Mouse (Mus musculus) kidney, adult 2 months (tissue): ENCODE measurements around the gene Bod1. TPM values are rescaled to one million over a fixed set of nuclear protein-coding genes. Genes with fewer than 3 reads are reported as not detected.

Experiments used
- DNase-seq: peaks from one replicate; pipeline ENCODE4 v3.0.0; 2021
- H3K27ac ChIP-seq: fragments of 200-500 bp; 2 replicates; pipeline ENCODE4 v1.5.1; 2012; ENCODE audit warnings: low read depth, low read length, control low read depth, inconsistent platforms; ENCODE audit not compliant: insufficient read depth
- H3K27me3 ChIP-seq: fragments of 200-500 bp; replicated peaks from 2 replicates; pipeline ENCODE4 v1.6.1; 2012; ENCODE audit warnings: mild to moderate bottlenecking, moderate library complexity, low read length, inconsistent platforms; ENCODE audit not compliant: control insufficient read depth, insufficient read depth
- H3K36me3 ChIP-seq: fragments of 200-500 bp; 2 replicates; pipeline ENCODE4 v1.6.1; 2012; ENCODE audit warnings: mild to moderate bottlenecking, moderate library complexity, low read length, inconsistent platforms; ENCODE audit not compliant: control insufficient read depth, insufficient read depth
- H3K4me1 ChIP-seq: fragments of 200-500 bp; 2 replicates; pipeline ENCODE4 v1.6.1; 2011; ENCODE audit warnings: low read length; ENCODE audit not compliant: control insufficient read depth, insufficient read depth
- H3K4me3 ChIP-seq: fragments of 200-500 bp; 2 replicates; pipeline ENCODE4 v1.5.1; 2011; ENCODE audit warnings: mild to moderate bottlenecking, low read depth, low read length, control low read depth; ENCODE audit not compliant: insufficient read depth
- CTCF ChIP-seq: fragments of 200-500 bp; conservative IDR thresholded peaks from 2 replicates; pipeline ENCODE4 v1.5.1; 2011; ENCODE audit warnings: low read depth, mild to moderate bottlenecking, control low read depth, low read length, moderate library complexity, mixed read lengths; ENCODE audit not compliant: insufficient read depth, insufficient read length
- POLR2A ChIP-seq: fragments of 200-500 bp; IDR thresholded peaks from one replicate; pipeline ENCODE4 v1.6.1; 2011; ENCODE audit warnings: low read depth, low read length, control low read depth
- WGBS: fragments of 180-500 bp; shearing (Covaris S2); methylation state at CpG from one replicate; pipeline ENCODE4 v1.1.7; 2018; 5-methylcytosine and 5-hydroxymethylcytosine counted together
- polyA plus RNA-seq: library from polyadenylated mRNA; depleted of rRNA; stranded (reverse); fragments of >200 nt; gene quantifications from 2 replicates; pipeline ENCODE4 v1.2.3, GENCODE M21; 2012

Bod1 gene
- polyA plus RNA-seq, 1 experiment = 137 TPM

DNA sequence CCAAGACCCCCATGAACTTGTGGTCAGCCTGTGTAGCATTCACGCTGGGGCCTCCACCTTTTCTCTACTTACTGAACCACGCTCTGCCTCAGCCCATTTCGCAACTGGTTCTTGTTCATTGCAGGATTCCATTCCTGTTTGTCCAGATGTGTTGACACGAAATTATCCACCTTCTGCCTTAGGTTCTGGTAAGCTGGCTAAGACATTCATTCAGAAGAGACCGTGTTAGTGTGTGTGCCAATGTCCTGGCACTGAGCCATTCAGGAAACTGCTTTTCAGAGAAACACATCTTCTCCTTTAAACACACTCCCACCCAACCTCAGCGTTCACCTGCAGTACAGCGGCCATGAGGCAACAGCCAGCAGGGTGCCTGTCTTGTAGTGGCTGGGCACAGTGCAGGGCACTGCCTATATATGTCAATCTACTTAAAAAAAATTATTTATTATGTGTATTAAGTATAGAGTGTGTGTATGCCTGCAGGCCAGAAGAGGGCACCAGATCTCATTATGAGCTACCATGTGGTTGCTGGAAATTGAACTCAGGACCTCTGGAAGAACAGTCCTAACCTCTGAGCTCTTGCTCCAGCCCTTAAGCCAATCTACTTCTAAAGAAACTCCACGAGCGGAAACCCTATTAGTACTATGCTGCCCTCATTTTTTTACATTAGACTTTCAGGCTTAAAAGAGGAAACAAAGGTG is 2.4 kb downstream of the Bod1 start:
- 76% methylated on average over 9 of the region's 9 CpGs for WGBS
- peak overlapping the region; percentile 84; the same call in 1 of the 2 replicates for H3K27ac ChIP-seq
- no peaks in the 10 kb centered on the region; the same call in 1 of the 2 replicates for H3K36me3 ChIP-seq
- TF ChIP-seq CTCF (no peak), POLR2A (no peak)
- H3K4me3 ChIP-seq = no peak overlapping the region
- H3K4me1 ChIP-seq = peaks cover 8% of the 10 kb centered on the region; the same call in 1 of the 2 replicates
- peak; percentile 32 for DNase-seq
- no peaks in the 10 kb centered on the region for H3K27me3 ChIP-seq

DNA sequence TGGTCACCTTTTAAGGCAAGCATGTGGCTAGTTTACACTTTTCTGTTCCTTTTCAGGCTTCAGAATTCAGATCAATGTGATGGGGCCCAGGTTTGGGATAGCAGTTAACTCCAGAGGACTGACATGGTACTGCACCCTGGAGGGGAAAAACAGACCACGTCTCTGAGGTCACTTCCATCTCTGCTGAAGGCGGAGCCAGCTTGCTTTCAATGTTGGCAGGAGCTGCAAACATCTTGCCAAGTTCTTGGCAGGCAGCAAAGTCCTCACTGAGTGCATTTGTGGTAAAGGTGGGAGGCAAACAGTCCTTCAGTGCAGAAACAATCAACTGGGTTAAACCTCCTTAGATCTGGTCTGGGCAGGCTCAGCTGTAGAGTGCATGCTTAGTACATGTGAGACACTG is 7.5 kb downstream of the Bod1 start:
- Histone ChIP-seq H3K27me3 (no peaks in the 10 kb centered on the region), H3K4me3 (no peak overlapping the region), H3K27ac (no peak overlapping the region), H3K4me1 (no peaks in the 10 kb centered on the region; the same call in 1 of the 2 replicates), H3K36me3 (no peaks in the 10 kb centered on the region; the same call in 1 of the 2 replicates)
- peak; percentile 67 for DNase-seq
- 33% methylated on average over 2 of the region's 2 CpGs for WGBS
- TF ChIP-seq POLR2A = no peak

DNA sequence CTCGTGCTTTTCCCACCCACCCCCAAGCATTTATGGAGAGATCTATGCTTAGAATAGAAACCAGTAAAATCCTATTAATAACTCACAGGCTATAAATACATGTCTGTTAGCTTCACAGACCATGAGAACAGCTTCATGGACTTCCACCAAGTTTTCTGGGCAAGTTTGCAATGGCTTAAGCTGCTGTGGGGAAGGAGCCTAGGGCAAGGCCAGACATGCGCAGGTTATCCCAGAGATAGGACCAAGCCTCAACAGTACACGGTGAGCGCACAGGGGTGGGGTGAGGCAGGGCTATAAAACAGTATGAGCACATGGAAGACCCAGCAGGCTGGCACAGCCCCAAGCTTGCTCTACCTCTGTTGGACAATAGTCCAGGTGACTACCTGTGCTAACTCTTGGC is 8.2 kb downstream of the Bod1 start:
- Histone ChIP-seq H3K4me1 (no peaks in the 10 kb centered on the region), H3K27ac (no peak overlapping the region), H3K36me3 (no peaks in the 10 kb centered on the region; the same call in 1 of the 2 replicates), H3K4me3 (no peak overlapping the region), H3K27me3 (no peaks in the 10 kb centered on the region)
- DNase-seq = no peak
- no peak for TF ChIP-seq CTCF
- no peak for TF ChIP-seq POLR2A
- WGBS = 80% methylated on average over 4 of the region's 4 CpGs

DNA sequence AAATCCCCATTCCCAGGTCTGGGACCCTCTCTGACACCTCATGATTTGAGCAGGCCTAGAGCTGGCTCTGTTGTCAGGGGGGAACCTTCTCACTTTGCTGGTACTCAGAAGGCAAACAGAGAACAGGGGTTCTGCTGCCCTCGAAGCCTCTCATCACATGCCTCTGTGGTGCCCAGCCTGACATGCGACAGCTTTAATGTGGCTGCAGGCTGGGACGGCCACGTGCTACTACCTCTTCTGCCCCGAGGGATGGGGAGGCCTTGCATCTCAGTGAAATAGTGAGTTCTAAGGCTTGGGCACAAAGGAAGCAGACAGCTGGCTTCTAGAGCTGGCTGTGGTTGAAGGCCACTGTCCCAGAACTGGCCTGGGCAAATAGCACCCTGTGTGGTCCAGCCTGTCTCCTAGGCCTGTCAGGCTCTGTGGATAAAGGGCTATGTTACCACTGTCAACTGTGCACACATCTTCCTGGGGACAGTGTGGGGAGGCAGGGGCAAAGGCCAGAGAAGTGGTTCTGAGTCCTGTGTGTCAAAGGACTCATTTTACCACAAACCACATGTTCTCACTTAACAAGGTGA is 8.7 kb downstream of the Bod1 start:
- Histone ChIP-seq H3K4me1 (no peaks in the 10 kb centered on the region), H3K4me3 (no peak overlapping the region), H3K27ac (no peak overlapping the region), H3K27me3 (no peaks in the 10 kb centered on the region), H3K36me3 (no peaks in the 10 kb centered on the region; the same call in 1 of the 2 replicates)
- 91% methylated on average over 5 of the region's 5 CpGs for WGBS
- no peak for TF ChIP-seq POLR2A
- no peak for TF ChIP-seq CTCF
- DNase-seq = no peak

DNA sequence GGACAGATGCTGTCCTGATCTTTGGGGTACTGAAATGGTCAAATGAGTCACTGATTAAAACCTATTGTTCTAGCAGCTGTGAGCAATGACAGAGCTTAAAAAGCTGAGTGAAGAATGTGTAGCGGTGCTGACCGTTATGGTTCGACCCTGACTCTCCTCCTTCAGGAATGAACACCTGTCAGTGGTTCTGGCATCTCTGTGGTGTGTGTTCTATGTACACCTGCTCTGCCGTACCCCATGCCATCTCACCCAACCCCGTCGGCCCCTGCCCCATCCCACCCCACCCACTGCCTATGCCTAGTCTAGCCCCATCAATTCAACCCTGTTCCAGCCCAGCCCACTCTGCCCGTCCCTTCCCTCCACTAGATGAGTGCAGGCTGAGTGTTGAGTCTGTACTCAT is 9.5 kb downstream of the Bod1 start:
- no peaks in the 10 kb centered on the region for H3K27me3 ChIP-seq
- TF ChIP-seq CTCF (no peak), POLR2A (no peak)
- 90% methylated on average over 7 of the region's 7 CpGs for WGBS
- no peak for DNase-seq
- no peaks in the 10 kb centered on the region for H3K4me1 ChIP-seq
- no peak overlapping the region for H3K27ac ChIP-seq
- H3K36me3 ChIP-seq = no peaks in the 10 kb centered on the region; the same call in 1 of the 2 replicates
- no peak overlapping the region for H3K4me3 ChIP-seq

DNA sequence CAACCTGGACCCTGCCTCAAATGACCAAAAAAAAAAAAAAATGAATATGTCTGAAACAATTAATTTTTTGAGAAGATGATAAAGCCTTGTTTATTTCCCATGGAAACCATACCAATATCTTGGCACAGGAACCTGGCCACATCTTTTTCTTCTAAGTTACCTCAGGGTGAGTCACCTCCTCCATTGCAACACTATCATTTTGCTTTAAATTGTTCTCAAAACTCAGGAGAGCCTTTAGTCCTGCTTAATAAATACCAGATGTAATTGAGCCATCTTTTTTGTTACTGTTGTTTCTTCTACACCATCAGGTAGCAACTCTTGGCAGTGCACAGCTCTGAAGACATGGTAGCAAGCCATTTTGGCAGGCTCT is 13.9 kb downstream of the Bod1 start:
- Histone ChIP-seq H3K36me3 (no peaks in the 10 kb centered on the region), H3K27me3 (no peaks in the 10 kb centered on the region), H3K4me3 (no peak overlapping the region), H3K27ac (no peak overlapping the region), H3K4me1 (no peaks in the 10 kb centered on the region)
- TF ChIP-seq POLR2A (no peak), CTCF (no peak)
- DNase-seq = no peak

DNA sequence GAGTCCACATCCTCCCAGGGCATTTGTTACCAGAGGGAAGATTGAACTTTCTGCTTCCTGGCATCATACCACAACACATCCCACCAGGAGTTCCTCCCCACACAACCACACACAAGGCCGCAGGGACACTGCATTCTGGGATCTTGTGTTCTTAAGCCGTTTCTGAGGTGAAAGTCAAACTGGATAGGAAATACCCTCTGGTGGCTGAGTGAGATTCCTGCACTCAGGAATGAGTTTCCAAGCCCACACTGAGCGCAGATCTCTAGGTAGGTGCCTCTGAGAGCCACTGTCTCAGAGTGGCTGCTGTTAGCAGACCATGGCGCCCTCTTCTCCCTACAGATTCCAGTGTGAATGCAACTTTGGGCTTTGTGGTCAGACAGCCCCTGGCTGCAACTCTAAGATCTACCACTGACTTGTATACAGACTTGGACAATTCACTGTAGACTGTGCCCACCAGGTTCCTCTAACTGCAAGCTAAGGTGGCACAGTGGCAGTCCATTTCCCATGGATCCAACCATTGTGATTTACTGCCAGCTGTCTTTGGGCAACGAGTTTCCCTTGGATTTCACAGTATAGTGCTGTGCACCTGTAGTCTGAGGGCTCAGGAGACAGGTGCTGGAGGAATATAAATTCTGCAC is 14.4 kb downstream of the Bod1 start:
- H3K36me3 ChIP-seq = no peaks in the 10 kb centered on the region
- 75% methylated on average over 5 of the region's 5 CpGs for WGBS
- no peak for TF ChIP-seq CTCF
- no peak for TF ChIP-seq POLR2A
- no peak overlapping the region for H3K27ac ChIP-seq
- no peak overlapping the region for H3K4me3 ChIP-seq
- no peak for DNase-seq
- no peaks in the 10 kb centered on the region for H3K27me3 ChIP-seq
- H3K4me1 ChIP-seq = no peaks in the 10 kb centered on the region
